Mouse (Mus musculus): ENCODE data around the gene Sepsecs. TPM values are rescaled to one million over a fixed set of nuclear protein-coding genes. Genes with fewer than 3 reads are reported as not detected.

Sepsecs gene
- polyA plus RNA-seq, 1 experiment from 2014 or later: 9.2 TPM

DNA sequence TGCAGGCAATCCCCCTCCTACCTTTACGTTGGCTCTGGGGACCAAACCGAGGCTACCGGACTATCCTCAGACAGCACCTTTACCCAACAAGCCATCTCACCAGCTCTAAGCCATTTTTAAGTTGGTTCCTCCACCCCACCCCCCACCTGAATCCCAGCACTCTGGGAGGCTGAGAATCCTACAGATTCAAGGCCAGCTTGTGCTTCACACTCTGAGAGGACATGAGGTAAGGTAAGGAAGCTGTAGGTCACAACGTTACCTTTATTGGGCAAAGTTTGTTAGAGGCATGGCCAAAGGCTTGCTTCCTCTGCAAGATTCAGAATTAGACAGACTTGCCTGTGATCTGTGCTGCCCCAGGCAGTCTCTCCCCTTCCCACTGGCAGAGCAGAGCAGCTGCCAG, 10.7 kb upstream of the Sepsecs start:
- no peak overlapping the region for H3K4me3 ChIP-seq (ENCODE audit: low read depth, low read length)
- H3K27ac ChIP-seq (ENCODE audit: low read length): no peak overlapping the region
- H3K9me3 ChIP-seq (ENCODE audit: control insufficient read depth, low read depth, low read length): no peaks in the 10 kb centered on the region
- H3K36me3 ChIP-seq (ENCODE audit: control insufficient read depth, insufficient read depth, low read length): no peaks in the 10 kb centered on the region
- WGBS: 70% methylated on average over 4 of the region's 4 CpGs
- H3K27me3 ChIP-seq (ENCODE audit: control insufficient read depth, insufficient read depth, low read length): no peaks in the 10 kb centered on the region
- no peak overlapping the region for H3K9ac ChIP-seq (replicated peaks; ENCODE audit: low read depth, low read length)
- H3K4me2 ChIP-seq (replicated peaks; ENCODE audit: low read depth, low read length): no peak overlapping the region
- no peak for ATAC-seq (ENCODE audit: insufficient number of reproducible peaks, insufficient read depth, low FRiP score, low read depth)
- H3K4me1 ChIP-seq (ENCODE audit: control insufficient read depth, insufficient read depth, low read length): no peaks in the 10 kb centered on the region

DNA sequence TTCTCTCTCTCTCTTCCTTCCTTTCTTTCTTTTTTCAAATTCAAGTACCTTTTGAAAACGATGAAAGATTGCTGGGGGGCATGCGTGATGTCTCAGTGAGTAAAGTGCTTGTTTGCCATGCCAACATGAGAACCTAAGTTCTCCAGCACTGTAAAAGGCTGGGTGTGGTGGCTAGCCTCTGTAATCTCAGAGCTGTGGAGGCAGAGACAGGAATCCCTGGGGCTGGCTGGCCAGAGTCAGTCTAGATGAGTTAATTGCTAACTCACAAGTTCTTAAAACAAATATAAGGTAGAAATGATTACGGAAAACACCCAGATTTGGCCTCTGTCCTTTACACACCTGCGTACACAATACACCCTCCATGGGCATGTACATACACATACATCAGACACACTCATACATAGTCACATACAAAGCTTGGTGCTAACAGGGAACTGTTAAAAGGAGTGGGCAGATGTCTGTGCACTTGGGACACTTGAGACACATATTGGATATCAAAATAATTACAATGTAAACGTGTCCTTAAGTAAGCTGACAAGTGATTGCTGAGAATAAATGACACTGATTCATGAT, 9.1 kb upstream of the Sepsecs start:
- no peak overlapping the region for H3K27ac ChIP-seq (ENCODE audit: low read length)
- no peaks in the 10 kb centered on the region for H3K36me3 ChIP-seq (ENCODE audit: control insufficient read depth, insufficient read depth, low read length)
- no peaks in the 10 kb centered on the region for H3K27me3 ChIP-seq (ENCODE audit: control insufficient read depth, insufficient read depth, low read length)
- no peak overlapping the region for H3K9ac ChIP-seq (replicated peaks; ENCODE audit: low read depth, low read length)
- H3K4me2 ChIP-seq (replicated peaks; ENCODE audit: low read depth, low read length): no peak overlapping the region
- no peaks in the 10 kb centered on the region for H3K4me1 ChIP-seq (ENCODE audit: control insufficient read depth, insufficient read depth, low read length)
- no peaks in the 10 kb centered on the region for H3K9me3 ChIP-seq (ENCODE audit: control insufficient read depth, low read depth, low read length)
- ATAC-seq (ENCODE audit: insufficient number of reproducible peaks, insufficient read depth, low FRiP score, low read depth): no peak; the same call in 1 of the 2 replicates
- no peak overlapping the region for H3K4me3 ChIP-seq (ENCODE audit: low read depth, low read length)
- WGBS: 66% methylated on average over 5 of the region's 5 CpGs

DNA sequence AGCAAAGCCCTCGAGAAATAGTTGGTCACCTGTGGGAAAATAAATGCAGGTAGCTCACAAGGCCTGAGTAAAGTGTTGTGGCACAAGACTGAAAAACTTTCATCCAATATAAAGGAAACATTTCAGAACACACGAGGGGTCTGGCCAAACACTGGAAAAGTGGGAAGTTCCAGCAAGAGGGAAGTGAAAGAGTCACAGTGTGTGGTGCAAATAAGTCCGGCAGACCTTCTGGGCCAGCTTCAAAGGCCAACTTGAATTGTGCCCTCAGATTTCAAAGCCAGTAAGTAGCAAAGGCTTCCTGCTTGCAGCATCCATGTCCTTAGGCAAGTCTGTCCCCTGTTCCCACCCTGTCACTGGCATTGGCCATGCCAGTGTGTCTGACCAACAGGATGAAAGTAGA, 7.6 kb upstream of the Sepsecs start:
- H3K4me1 ChIP-seq (ENCODE audit: control insufficient read depth, insufficient read depth, low read length): no peaks in the 10 kb centered on the region
- no peak for ATAC-seq (ENCODE audit: insufficient number of reproducible peaks, insufficient read depth, low FRiP score, low read depth)
- no peak overlapping the region for H3K9ac ChIP-seq (replicated peaks; ENCODE audit: low read depth, low read length)
- H3K27me3 ChIP-seq (ENCODE audit: control insufficient read depth, insufficient read depth, low read length): no peaks in the 10 kb centered on the region
- H3K9me3 ChIP-seq (ENCODE audit: control insufficient read depth, low read depth, low read length): no peaks in the 10 kb centered on the region
- 72% methylated on average over 3 of the region's 3 CpGs for WGBS
- no peak overlapping the region for H3K4me3 ChIP-seq (ENCODE audit: low read depth, low read length)
- H3K36me3 ChIP-seq (ENCODE audit: control insufficient read depth, insufficient read depth, low read length): no peaks in the 10 kb centered on the region
- no peak overlapping the region for H3K27ac ChIP-seq (ENCODE audit: low read length)
- no peak overlapping the region for H3K4me2 ChIP-seq (replicated peaks; ENCODE audit: low read depth, low read length)

DNA sequence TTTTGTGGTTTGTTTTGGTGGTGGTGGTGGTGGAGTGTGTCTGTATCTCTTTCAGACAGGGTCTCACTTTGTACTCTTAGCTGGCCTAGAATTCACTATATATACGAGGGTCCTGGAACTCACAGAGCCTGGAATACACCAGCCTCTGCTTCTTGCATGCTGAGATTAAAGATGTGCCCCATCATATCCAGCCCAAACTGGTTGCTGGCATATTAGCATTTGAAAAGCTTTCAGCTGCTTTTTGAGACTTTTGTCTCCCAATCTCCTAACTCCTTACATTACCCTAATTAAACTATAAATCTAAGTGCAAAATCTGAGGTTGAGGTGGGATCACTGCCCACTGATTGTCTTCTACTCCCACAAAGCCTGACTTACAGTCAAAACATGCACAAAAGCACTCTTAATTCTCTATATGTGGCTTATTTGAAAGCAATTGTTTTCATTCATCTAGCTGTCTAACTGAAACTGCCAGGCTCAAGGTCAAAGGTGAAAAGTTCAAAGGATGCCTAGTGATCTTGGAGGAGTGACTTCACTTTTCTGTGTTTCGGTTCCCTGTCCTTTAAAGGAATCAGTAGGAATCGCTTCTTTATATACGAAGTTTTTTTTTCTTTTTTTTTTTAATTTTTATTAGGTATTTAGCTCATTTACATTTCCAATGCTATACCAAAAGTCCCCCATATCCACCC, 5.0 kb upstream of the Sepsecs start:
- Histone ChIP-seq H3K27me3 (ENCODE audit: control insufficient read depth, insufficient read depth, low read length) (no peaks in the 10 kb centered on the region), H3K36me3 (ENCODE audit: control insufficient read depth, insufficient read depth, low read length) (no peaks in the 10 kb centered on the region), H3K4me2 (replicated peaks; ENCODE audit: low read depth, low read length) (no peak overlapping the region), H3K27ac (ENCODE audit: low read length) (no peak overlapping the region), H3K9ac (replicated peaks; ENCODE audit: low read depth, low read length) (no peak overlapping the region), H3K4me1 (ENCODE audit: control insufficient read depth, insufficient read depth, low read length) (no peaks in the 10 kb centered on the region), H3K4me3 (ENCODE audit: low read depth, low read length) (no peak overlapping the region), H3K9me3 (ENCODE audit: control insufficient read depth, low read depth, low read length) (no peaks in the 10 kb centered on the region)
- 82% methylated on average over 4 of the region's 4 CpGs for WGBS
- ATAC-seq (ENCODE audit: insufficient number of reproducible peaks, insufficient read depth, low FRiP score, low read depth): no peak

DNA sequence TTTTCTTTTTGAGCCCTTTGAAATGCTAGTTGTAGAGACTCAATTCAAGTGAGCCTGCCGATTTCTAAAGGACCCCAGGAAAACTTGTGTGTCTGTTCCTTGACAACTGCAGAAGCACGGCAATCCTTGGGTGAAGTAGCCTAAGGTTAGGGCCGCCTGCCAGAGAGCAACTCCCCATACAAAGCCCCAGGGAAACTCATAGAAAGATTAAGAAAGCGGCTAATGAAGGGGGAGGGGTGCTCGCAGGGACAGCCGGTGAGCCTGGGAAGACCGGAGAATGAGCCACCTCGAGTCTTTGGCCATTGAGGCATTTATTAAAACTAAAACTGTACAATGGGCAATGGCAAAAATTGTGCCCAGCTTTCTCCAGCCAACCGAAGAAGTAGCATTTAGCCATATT, 3.8 kb upstream of the Sepsecs start:
- Histone ChIP-seq H3K9ac (replicated peaks; ENCODE audit: low read depth, low read length) (no peak overlapping the region), H3K4me1 (ENCODE audit: control insufficient read depth, insufficient read depth, low read length) (no peaks in the 10 kb centered on the region; the same call in 1 of the 2 replicates), H3K9me3 (ENCODE audit: control insufficient read depth, low read depth, low read length) (no peaks in the 10 kb centered on the region), H3K36me3 (ENCODE audit: control insufficient read depth, insufficient read depth, low read length) (no peaks in the 10 kb centered on the region), H3K27me3 (ENCODE audit: control insufficient read depth, insufficient read depth, low read length) (no peaks in the 10 kb centered on the region), H3K4me3 (ENCODE audit: low read depth, low read length) (no peak overlapping the region), H3K4me2 (replicated peaks; ENCODE audit: low read depth, low read length) (no peak overlapping the region), H3K27ac (ENCODE audit: low read length) (no peak overlapping the region)
- ATAC-seq (ENCODE audit: insufficient number of reproducible peaks, insufficient read depth, low FRiP score, low read depth): no peak
- 53% methylated on average over 9 of the region's 9 CpGs for WGBS

DNA sequence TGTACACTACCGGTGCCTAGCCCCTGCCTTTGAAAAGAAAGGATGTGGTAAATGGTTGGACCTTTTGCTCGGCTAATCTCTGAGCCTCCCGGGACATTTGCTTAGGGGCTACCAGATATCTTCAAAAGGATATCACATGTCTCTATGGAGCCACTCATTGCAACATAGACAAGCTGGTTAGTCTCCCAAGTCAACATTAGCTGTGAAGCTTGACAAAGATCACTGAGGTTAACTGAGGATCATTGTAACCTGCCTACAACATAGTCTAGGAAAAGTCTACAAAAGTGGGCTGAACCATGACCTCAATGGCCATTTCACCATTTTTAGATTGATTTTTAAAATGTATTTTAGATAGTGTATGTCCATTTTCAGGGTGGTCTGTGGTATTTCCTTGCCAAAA, 1.2 kb upstream of the Sepsecs start:
- no peaks in the 10 kb centered on the region for H3K9me3 ChIP-seq (ENCODE audit: control insufficient read depth, low read depth, low read length)
- no peaks in the 10 kb centered on the region; the same call in 1 of the 2 replicates for H3K4me1 ChIP-seq (ENCODE audit: control insufficient read depth, insufficient read depth, low read length)
- no peak for ATAC-seq (ENCODE audit: insufficient number of reproducible peaks, insufficient read depth, low FRiP score, low read depth)
- no peak overlapping the region for H3K9ac ChIP-seq (replicated peaks; ENCODE audit: low read depth, low read length)
- no peak overlapping the region for H3K4me3 ChIP-seq (ENCODE audit: low read depth, low read length)
- 84% methylated on average over 3 of the region's 3 CpGs for WGBS
- H3K27me3 ChIP-seq (ENCODE audit: control insufficient read depth, insufficient read depth, low read length): no peaks in the 10 kb centered on the region
- H3K4me2 ChIP-seq (replicated peaks; ENCODE audit: low read depth, low read length): no peak overlapping the region
- H3K27ac ChIP-seq (ENCODE audit: low read length): no peak overlapping the region
- H3K36me3 ChIP-seq (ENCODE audit: control insufficient read depth, insufficient read depth, low read length): peaks cover 3% of the 10 kb centered on the region; the same call in 1 of the 2 replicates

DNA sequence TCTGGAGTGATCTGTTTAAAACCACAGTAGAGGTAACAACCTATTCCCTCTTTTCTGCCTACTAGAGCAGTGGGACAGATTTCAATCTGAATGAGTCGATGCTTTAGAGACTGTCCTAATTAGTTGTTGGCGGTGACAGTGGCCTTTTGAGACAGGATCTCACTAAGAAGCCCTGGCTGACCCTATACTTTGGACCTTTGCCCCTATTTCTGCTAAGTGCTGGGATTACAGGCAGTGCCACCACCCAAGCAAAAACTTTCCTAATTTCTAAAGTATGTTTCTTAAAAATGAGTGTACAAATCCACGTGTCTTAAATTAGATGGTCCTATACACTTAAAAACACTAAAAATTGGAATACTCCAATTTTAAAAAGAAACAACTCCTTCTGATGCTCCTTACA, 2.7 kb downstream of the Sepsecs start:
- H3K36me3 ChIP-seq (ENCODE audit: control insufficient read depth, insufficient read depth, low read length): peaks cover 14% of the 10 kb centered on the region
- H3K9me3 ChIP-seq (ENCODE audit: control insufficient read depth, low read depth, low read length): no peaks in the 10 kb centered on the region
- H3K27me3 ChIP-seq (ENCODE audit: control insufficient read depth, insufficient read depth, low read length): no peaks in the 10 kb centered on the region
- H3K4me3 ChIP-seq (ENCODE audit: low read depth, low read length): no peak overlapping the region
- no peak overlapping the region for H3K27ac ChIP-seq (ENCODE audit: low read length)
- no peak overlapping the region for H3K4me2 ChIP-seq (replicated peaks; ENCODE audit: low read depth, low read length)
- no peak overlapping the region for H3K9ac ChIP-seq (replicated peaks; ENCODE audit: low read depth, low read length)
- no peak for ATAC-seq (ENCODE audit: insufficient number of reproducible peaks, insufficient read depth, low FRiP score, low read depth)
- 86% methylated on average over 3 of the region's 3 CpGs for WGBS
- no peaks in the 10 kb centered on the region; the same call in 1 of the 2 replicates for H3K4me1 ChIP-seq (ENCODE audit: control insufficient read depth, insufficient read depth, low read length)

DNA sequence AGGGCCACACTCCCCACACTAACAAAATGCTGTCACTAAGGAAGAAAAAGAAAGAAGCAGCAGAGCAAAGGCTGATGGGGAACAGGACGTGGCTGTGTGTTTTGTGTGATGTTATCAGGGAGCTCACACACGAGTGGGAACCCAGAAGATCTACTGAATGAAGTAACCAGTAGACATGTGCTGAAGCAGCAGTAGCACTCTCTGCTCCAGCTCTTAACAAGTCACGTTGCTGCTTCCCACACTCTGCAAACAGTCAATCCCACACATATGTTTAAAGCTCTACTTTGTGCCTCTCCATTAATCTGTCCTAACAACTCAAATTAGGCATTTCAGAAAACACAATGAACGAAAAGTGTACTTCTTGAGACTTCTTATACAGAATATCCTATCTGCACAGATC, 11.6 kb downstream of the Sepsecs start:
- H3K9me3 ChIP-seq (ENCODE audit: control insufficient read depth, low read depth, low read length): no peaks in the 10 kb centered on the region
- 74% methylated on average over 4 of the region's 4 CpGs for WGBS
- H3K36me3 ChIP-seq (ENCODE audit: control insufficient read depth, insufficient read depth, low read length): peaks cover 12% of the 10 kb centered on the region
- H3K4me2 ChIP-seq (replicated peaks; ENCODE audit: low read depth, low read length): no peak overlapping the region
- no peak overlapping the region for H3K4me3 ChIP-seq (ENCODE audit: low read depth, low read length)
- H3K9ac ChIP-seq (replicated peaks; ENCODE audit: low read depth, low read length): no peak overlapping the region
- no peak overlapping the region for H3K27ac ChIP-seq (ENCODE audit: low read length)
- no peaks in the 10 kb centered on the region for H3K27me3 ChIP-seq (ENCODE audit: control insufficient read depth, insufficient read depth, low read length)
- no peaks in the 10 kb centered on the region for H3K4me1 ChIP-seq (ENCODE audit: control insufficient read depth, insufficient read depth, low read length)
- ATAC-seq (ENCODE audit: insufficient number of reproducible peaks, insufficient read depth, low FRiP score, low read depth): no peak

DNA sequence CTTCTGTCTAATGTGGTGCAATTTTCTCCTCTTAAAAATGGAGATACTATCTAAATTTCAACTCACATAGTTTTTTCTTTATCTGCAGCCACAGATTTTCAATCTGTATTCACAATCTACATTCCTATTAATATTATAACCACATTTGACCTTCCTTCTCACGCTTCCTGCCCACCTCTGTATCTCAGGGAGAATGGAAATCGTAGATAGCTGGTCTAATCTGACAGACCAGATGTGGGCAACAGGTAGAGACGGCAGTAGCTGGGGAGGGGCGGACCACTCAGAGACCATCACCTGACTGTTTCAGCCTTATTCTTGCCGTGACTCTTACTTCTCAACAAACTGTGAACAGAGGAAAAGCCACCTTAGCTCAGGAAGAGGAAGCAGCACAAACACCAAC, 12.2 kb downstream of the Sepsecs start:
- H3K9me3 ChIP-seq (ENCODE audit: control insufficient read depth, low read depth, low read length): no peaks in the 10 kb centered on the region
- H3K4me1 ChIP-seq (ENCODE audit: control insufficient read depth, insufficient read depth, low read length): no peaks in the 10 kb centered on the region
- ATAC-seq (ENCODE audit: insufficient number of reproducible peaks, insufficient read depth, low FRiP score, low read depth): no peak
- H3K4me3 ChIP-seq (ENCODE audit: low read depth, low read length): no peak overlapping the region
- peaks cover 12% of the 10 kb centered on the region for H3K36me3 ChIP-seq (ENCODE audit: control insufficient read depth, insufficient read depth, low read length)
- no peaks in the 10 kb centered on the region for H3K27me3 ChIP-seq (ENCODE audit: control insufficient read depth, insufficient read depth, low read length)
- H3K27ac ChIP-seq (ENCODE audit: low read length): no peak overlapping the region
- no peak overlapping the region for H3K9ac ChIP-seq (replicated peaks; ENCODE audit: low read depth, low read length)
- 88% methylated on average over 5 of the region's 5 CpGs for WGBS
- H3K4me2 ChIP-seq (replicated peaks; ENCODE audit: low read depth, low read length): no peak overlapping the region

All from stomach, embryonic 14.5 days (tissue).